Mouse (Mus musculus): ENCODE data around the gene Samd1. TPM values are rescaled to one million over a fixed set of nuclear protein-coding genes. Genes with fewer than 3 reads are reported as not detected.
"Not testable (repeated sequence)": the region's sequence is repeated elsewhere in the genome, so short reads cannot be mapped to it uniquely, and the experiment has no call there.

Samd1 gene
- polyA plus RNA-seq, 1 experiment: 39.5 TPM

GRCm38 (mm10) chr8:83982449-83982848, 15.0 kb upstream of the Samd1 start:
- Histone ChIP-seq H3K27me3 (ENCODE audit: control insufficient read depth, insufficient read depth, low read length) (no peaks in the 10 kb centered on the region), H3K4me3 (ENCODE audit: extremely low read depth, insufficient read depth, insufficient read length) (no peak overlapping the region), H3K36me3 (ENCODE audit: control insufficient read depth, insufficient read depth, low read length) (peaks cover 24% of the 10 kb centered on the region), H3K4me1 (ENCODE audit: control insufficient read depth, insufficient read depth, insufficient read length) (peaks cover 1% of the 10 kb centered on the region; the same call in 1 of the 2 replicates), H3K27ac (ENCODE audit: insufficient read depth, low read length) (no peak overlapping the region)
- 82% methylated on average over 4 of the region's 4 CpGs for WGBS
- no peak for TF ChIP-seq POLR2A (IDR thresholded peaks at IDR 0.05; ENCODE audit: low read depth, low read length)
- no peak for TF ChIP-seq CTCF (IDR thresholded peaks at IDR 0.05; ENCODE audit: extremely low read depth, insufficient read depth, insufficient read length, insufficient replicate concordance)
- DNase-seq (ENCODE audit: low read depth in 1 of 2, low spot score in 2 of 2): no peak

- not testable (repeated sequence) for H3K4me3 ChIP-seq (ENCODE audit: extremely low read depth, insufficient read depth, insufficient read length); H3K4me1 ChIP-seq (ENCODE audit: control insufficient read depth, insufficient read depth, insufficient read length); H3K27me3 ChIP-seq (ENCODE audit: control insufficient read depth, insufficient read depth, low read length); DNase-seq (ENCODE audit: low read depth in 1 of 2, low spot score in 2 of 2); H3K27ac ChIP-seq (ENCODE audit: insufficient read depth, low read length)
- peaks cover 24% of the 10 kb centered on the region for H3K36me3 ChIP-seq (ENCODE audit: control insufficient read depth, insufficient read depth, low read length)
- WGBS: 96% methylated on average over 2 of the region's 2 CpGs
Measured at GRCm38 (mm10) chr8:83983222-83983621, 14.2 kb upstream of the Samd1 start.

- WGBS: 43% methylated on average over 7 of the region's 7 CpGs
- Histone ChIP-seq H3K36me3 (ENCODE audit: control insufficient read depth, insufficient read depth, low read length) (peaks cover 21% of the 10 kb centered on the region), H3K27ac (ENCODE audit: insufficient read depth, low read length) (no peak overlapping the region), H3K4me3 (ENCODE audit: extremely low read depth, insufficient read depth, insufficient read length) (no peak overlapping the region), H3K4me1 (ENCODE audit: control insufficient read depth, insufficient read depth, insufficient read length) (no peaks in the 10 kb centered on the region; the same call in 1 of the 2 replicates), H3K27me3 (ENCODE audit: control insufficient read depth, insufficient read depth, low read length) (no peaks in the 10 kb centered on the region)
- no peak for DNase-seq (ENCODE audit: low read depth in 1 of 2, low spot score in 2 of 2)
- TF ChIP-seq POLR2A (IDR thresholded peaks at IDR 0.05; ENCODE audit: low read depth, low read length) (no peak), CTCF (IDR thresholded peaks at IDR 0.05; ENCODE audit: extremely low read depth, insufficient read depth, insufficient read length, insufficient replicate concordance) (no peak)
Measured at GRCm38 (mm10) chr8:83989243-83989642, 8.2 kb upstream of the Samd1 start.

GRCm38 (mm10) chr8:83990170-83990569, 7.3 kb upstream of the Samd1 start:
- no peak overlapping the region for H3K27ac ChIP-seq (ENCODE audit: insufficient read depth, low read length)
- no peak for DNase-seq (ENCODE audit: low read depth in 1 of 2, low spot score in 2 of 2)
- 94% methylated on average over 14 of the region's 14 CpGs for WGBS
- H3K4me3 ChIP-seq (ENCODE audit: extremely low read depth, insufficient read depth, insufficient read length): no peak overlapping the region
- no peak for TF ChIP-seq CTCF (IDR thresholded peaks at IDR 0.05; ENCODE audit: extremely low read depth, insufficient read depth, insufficient read length, insufficient replicate concordance)
- H3K4me1 ChIP-seq (ENCODE audit: control insufficient read depth, insufficient read depth, insufficient read length): no peaks in the 10 kb centered on the region; the same call in 1 of the 2 replicates
- no peaks in the 10 kb centered on the region for H3K27me3 ChIP-seq (ENCODE audit: control insufficient read depth, insufficient read depth, low read length)
- H3K36me3 ChIP-seq (ENCODE audit: control insufficient read depth, insufficient read depth, low read length): peaks cover 21% of the 10 kb centered on the region

GRCm38 (mm10) chr8:83992488-83992887, 5.0 kb upstream of the Samd1 start:
- no peak overlapping the region for H3K4me3 ChIP-seq (ENCODE audit: extremely low read depth, insufficient read depth, insufficient read length)
- H3K27me3 ChIP-seq (ENCODE audit: control insufficient read depth, insufficient read depth, low read length): no peaks in the 10 kb centered on the region
- no peaks in the 10 kb centered on the region; the same call in 1 of the 2 replicates for H3K4me1 ChIP-seq (ENCODE audit: control insufficient read depth, insufficient read depth, insufficient read length)
- DNase-seq (ENCODE audit: low read depth in 1 of 2, low spot score in 2 of 2): no peak
- peaks cover 6% of the 10 kb centered on the region for H3K36me3 ChIP-seq (ENCODE audit: control insufficient read depth, insufficient read depth, low read length)
- 79% methylated on average over 2 of the region's 2 CpGs for WGBS
- H3K27ac ChIP-seq (ENCODE audit: insufficient read depth, low read length): no peak overlapping the region
- TF ChIP-seq POLR2A (IDR thresholded peaks at IDR 0.05; ENCODE audit: low read depth, low read length) (no peak), CTCF (IDR thresholded peaks at IDR 0.05; ENCODE audit: extremely low read depth, insufficient read depth, insufficient read length, insufficient replicate concordance) (no peak)

- H3K36me3 ChIP-seq (ENCODE audit: control insufficient read depth, insufficient read depth, low read length): peaks cover 6% of the 10 kb centered on the region
- DNase-seq (ENCODE audit: low read depth in 1 of 2, low spot score in 2 of 2): no peak
- H3K27ac ChIP-seq (ENCODE audit: insufficient read depth, low read length): no peak overlapping the region
- H3K4me3 ChIP-seq (ENCODE audit: extremely low read depth, insufficient read depth, insufficient read length): no peak overlapping the region
- no peak for TF ChIP-seq POLR2A (IDR thresholded peaks at IDR 0.05; ENCODE audit: low read depth, low read length)
- TF ChIP-seq CTCF (IDR thresholded peaks at IDR 0.05; ENCODE audit: extremely low read depth, insufficient read depth, insufficient read length, insufficient replicate concordance): no peak
- 0 out of 2 replicates have a peak, but pooled peaks cover 1% of the 10 kb centered on the region for H3K27me3 ChIP-seq (ENCODE audit: control insufficient read depth, insufficient read depth, low read length)
- 44% methylated on average over 3 of the region's 3 CpGs for WGBS
- peaks cover 4% of the 10 kb centered on the region; the same call in 1 of the 2 replicates for H3K4me1 ChIP-seq (ENCODE audit: control insufficient read depth, insufficient read depth, insufficient read length)
Measured at GRCm38 (mm10) chr8:83994030-83994429, 3.4 kb upstream of the Samd1 start.

GRCm38 (mm10) chr8:83995973-83996372, 1.5 kb upstream of the Samd1 start:
- Histone ChIP-seq H3K27ac (ENCODE audit: insufficient read depth, low read length) (peak overlapping the region; percentile 91; the same call in 1 of the 2 replicates), H3K27me3 (ENCODE audit: control insufficient read depth, insufficient read depth, low read length) (0 out of 2 replicates have a peak, but pooled peaks cover 1% of the 10 kb centered on the region), H3K36me3 (ENCODE audit: control insufficient read depth, insufficient read depth, low read length) (peaks cover 8% of the 10 kb centered on the region), H3K4me3 (ENCODE audit: extremely low read depth, insufficient read depth, insufficient read length) (no peak overlapping the region), H3K4me1 (ENCODE audit: control insufficient read depth, insufficient read depth, insufficient read length) (peaks cover 5% of the 10 kb centered on the region; the same call in 1 of the 2 replicates)
- TF ChIP-seq POLR2A (IDR thresholded peaks at IDR 0.05; ENCODE audit: low read depth, low read length): no peak
- TF ChIP-seq CTCF (IDR thresholded peaks at IDR 0.05; ENCODE audit: extremely low read depth, insufficient read depth, insufficient read length, insufficient replicate concordance): no peak
- no peak for DNase-seq (ENCODE audit: low read depth in 1 of 2, low spot score in 2 of 2)
- 52% methylated on average over 12 of the region's 12 CpGs for WGBS
